In genomic region chr10:24622586-24622985, GRCm38 (mm10) we compare ENCODE assay signal across 7 mouse cellular contexts. TPM values are rescaled to one million over a fixed set of nuclear protein-coding genes. Genes with fewer than 3 reads are reported as not detected.
DNase-seq lines count a peak whose midpoint lies in the region; ATAC-seq and TF ChIP-seq lines count a peak whose summit lies in the region.

No protein-coding gene starts in this region.

- H3K9me3 ChIP-seq in hindbrain, postnatal 0 days (ENCODE audit: low read length) = no peaks in the 10 kb centered on the region

- H3K27ac ChIP-seq in hindbrain, postnatal 0 days = no peak overlapping the region

- H3K27me3 ChIP-seq in hindbrain, postnatal 0 days (ENCODE audit: insufficient read depth, low read length) = no peaks in the 10 kb centered on the region

- H3K4me1 ChIP-seq in hindbrain, postnatal 0 days (ENCODE audit: insufficient read depth, low read length) = no peaks in the 10 kb centered on the region
- H3K4me1 ChIP-seq in lung, adult 2 months (ENCODE audit: control insufficient read depth, insufficient read depth, low read length) = no peaks in the 10 kb centered on the region

- no peak overlapping the region for H3K4me3 ChIP-seq in hindbrain, postnatal 0 days (ENCODE audit: low read length)
- H3K4me3 ChIP-seq in lung, adult 2 months (replicated peaks; ENCODE audit: extremely low read depth, low read depth, low read length) = no peak overlapping the region

- peak; percentile 97 for TF ChIP-seq CTCF in hindbrain, postnatal 0 days (IDR thresholded peaks at IDR 0.05; ENCODE audit: low read depth)
- peak; percentile 99 for TF ChIP-seq CTCF in lung, adult 2 months (IDR thresholded peaks at IDR 0.05; ENCODE audit: insufficient read depth, low read length)

- H3K36me3 ChIP-seq in hindbrain, postnatal 0 days (ENCODE audit: insufficient read depth, low read length) = no peaks in the 10 kb centered on the region

- ATAC-seq in hindbrain, postnatal 0 days = no peak

- no peak overlapping the region for H3K4me2 ChIP-seq in hindbrain, postnatal 0 days (ENCODE audit: low read depth, low read length)

- DNase-seq in right cerebral cortex, adult 2 months (ENCODE audit: low spot score in 2 of 2) = peak; percentile 48 to 62
- DNase-seq in right cerebral cortex, postnatal 36 days (ENCODE audit: low spot score in 2 of 2) = no peak
- DNase-seq in adrenal gland, adult 18-20 months (ENCODE audit: low spot score in 2 of 2) = peak; percentile 77 to 79
- peak; percentile 34 for DNase-seq in embryo, embryonic 11.5 days (ENCODE audit: low read depth, low spot score)
- peak; percentile 84 for DNase-seq in hindbrain, postnatal 0 days (ENCODE audit: low spot score)
- DNase-seq in lung, adult 2 months = peak; percentile 82
- DNase-seq in skeletal muscle tissue, adult 2 months (ENCODE audit: low read depth, low spot score) = peak; percentile 44

- 31% methylated on average over 7 of the region's 7 CpGs for WGBS in hindbrain, postnatal 0 days
- WGBS in lung, adult 2 months = 22% methylated on average over 7 of the region's 7 CpGs

- no peak overlapping the region for H3K9ac ChIP-seq in hindbrain, postnatal 0 days (replicated peaks; ENCODE audit: low read length)

- TF ChIP-seq POLR2A in lung, adult 2 months (IDR thresholded peaks at IDR 0.05; ENCODE audit: borderline replicate concordance, extremely low read depth, low read depth, low read length) = no peak

RNA-seq across cellular contexts. Expression of gene Ccn2, which starts 27.3 kb away (rescaled TPM):
- 100 to 1,000 TPM; 109 to 111 TPM for total RNA-seq in adrenal gland, adult 18-20 months (2021)
- total RNA-seq in hindbrain, postnatal 0 days (2014; rRNA removed) = 7.2 and 7.7 TPM in 2 replicates
- polyA plus RNA-seq in hindbrain, postnatal 0 days (2015; fragmentation: Nextera tagmentation; extraction: Ambion mirVana) = 4.7 and 5.3 TPM in 2 replicates
- 199 and 433 TPM in 2 replicates for polyA plus RNA-seq in lung, adult 2 months (2012; rRNA removed)

Comparison
In these comparisons a context has a peak if more than half of its experiments do, and no peak if none do; other contexts are left out.
1. DNase-seq: peak in right cerebral cortex, adult 2 months (2 of 2), adrenal gland, adult 18-20 months (2 of 2), embryo, embryonic 11.5 days (single experiment), hindbrain, postnatal 0 days (single experiment), lung, adult 2 months (single experiment) and skeletal muscle tissue, adult 2 months (single experiment); none in right cerebral cortex, postnatal 36 days (0 of 2).
2. RNA of gene Ccn2, which starts 27.3 kb away (total RNA-seq): 109 to 111 TPM in adrenal gland, adult 18-20 months; 7.2 to 7.7 TPM in hindbrain, postnatal 0 days; every median in the first group is over 10 times any median in the second.